Mouse (Mus musculus) liver, embryonic 13.5 days (tissue): ENCODE measurements around the gene Car1. TPM values are rescaled to one million over a fixed set of nuclear protein-coding genes. Genes with fewer than 3 reads are reported as not detected.
"Not testable (repeated sequence)": the region's sequence is repeated elsewhere in the genome, so short reads cannot be mapped to it uniquely, and the experiment has no call there.

ENCODE experiments used
- ATAC-seq: fragments of 200-750 bp; cut with Nextera tagmentation; 2 replicates; pipeline ENCODE4 v1.8.0; 2017; ENCODE audit warnings: low read depth, mild to moderate bottlenecking, moderate number of reproducible peaks, moderate library complexity
- DNase-seq: peaks from one replicate; pipeline ENCODE4 v3.0.0; 2022
- H3K27ac ChIP-seq: fragments of 300-500 bp; sonication (generic); 2 replicates; pipeline ENCODE4 v1.5.1; 2015; ENCODE audit warnings: moderate library complexity, mild to moderate bottlenecking, inconsistent platforms
- H3K27me3 ChIP-seq: fragments of 300-500 bp; sonication (generic); 2 replicates; pipeline ENCODE4 v1.6.1; 2015; ENCODE audit warnings: mild to moderate bottlenecking, inconsistent platforms
- H3K36me3 ChIP-seq: fragments of 300-500 bp; sonication (generic); 2 replicates; pipeline ENCODE4 v1.6.1; 2015; ENCODE audit warnings: mild to moderate bottlenecking, inconsistent platforms
- H3K4me1 ChIP-seq: fragments of 300-500 bp; sonication (generic); replicated peaks from 2 replicates; pipeline ENCODE4 v1.6.1; 2015; ENCODE audit warnings: inconsistent platforms
- H3K4me2 ChIP-seq: fragments of 300-500 bp; sonication (generic); 2 replicates; pipeline ENCODE4 v1.6.1; 2015; ENCODE audit warnings: inconsistent platforms, mild to moderate bottlenecking, moderate library complexity
- H3K4me3 ChIP-seq: fragments of 300-500 bp; sonication (generic); replicated peaks from 2 replicates; pipeline ENCODE4 v1.5.1; 2015; ENCODE audit warnings: mild to moderate bottlenecking, inconsistent platforms
- H3K9ac ChIP-seq: fragments of 300-500 bp; sonication (generic); 2 replicates; pipeline ENCODE4 v1.6.1; 2015; ENCODE audit warnings: mild to moderate bottlenecking, inconsistent platforms
- H3K9me3 ChIP-seq: fragments of 300-500 bp; sonication (generic); replicated peaks from 2 replicates; pipeline ENCODE4 v1.6.1; 2016; ENCODE audit warnings: inconsistent platforms
- WGBS: fragments of 180-500 bp; shearing (Covaris S2); methylation state at CpG from one replicate; pipeline ENCODE4 v1.1.7; 2015; ENCODE audit not compliant: insufficient replicate concordance; 5-methylcytosine and 5-hydroxymethylcytosine counted together
- polyA plus RNA-seq: library from polyadenylated mRNA; unstranded; fragments of >200 nt; fragmentation: Nextera tagmentation; extraction: Ambion mirVana; gene quantifications from 2 replicates; pipeline ENCODE4 v1.2.1, GENCODE M21; 2015

Gene Car1
- polyA plus RNA-seq, 1 experiment from 2014 or later, result 29.0 TPM

GRCm38 (mm10) chr3:14815396-14815795 is 7.2 kb upstream of the Car1 start:
- not testable (repeated sequence) for H3K4me1 ChIP-seq, H3K9me3 ChIP-seq, ATAC-seq, DNase-seq, H3K27me3 ChIP-seq, H3K4me2 ChIP-seq, H3K9ac ChIP-seq, H3K4me3 ChIP-seq, H3K36me3 ChIP-seq, H3K27ac ChIP-seq
- 70% methylated on average over 1 of the region's 1 CpGs for WGBS

GRCm38 (mm10) chr3:14806702-14807101 is 1.5 kb downstream of the Car1 start:
- no peaks in the 10 kb centered on the region for H3K4me1 ChIP-seq
- H3K27me3 ChIP-seq, result no peaks in the 10 kb centered on the region
- H3K4me2 ChIP-seq, result no peak overlapping the region
- no peak overlapping the region for H3K27ac ChIP-seq
- DNase-seq (no peak), ATAC-seq (no peak)
- H3K9ac ChIP-seq, result no peak overlapping the region
- no peaks in the 10 kb centered on the region for H3K36me3 ChIP-seq
- H3K4me3 ChIP-seq, result no peak overlapping the region
- H3K9me3 ChIP-seq, result no peaks in the 10 kb centered on the region

GRCm38 (mm10) chr3:14805962-14806361 is 2.2 kb downstream of the Car1 start:
- H3K4me2 ChIP-seq, result no peak overlapping the region
- H3K9me3 ChIP-seq, result no peaks in the 10 kb centered on the region
- ATAC-seq, result no peak
- H3K4me1 ChIP-seq, result no peaks in the 10 kb centered on the region
- H3K27me3 ChIP-seq, result no peaks in the 10 kb centered on the region
- no peak overlapping the region for H3K4me3 ChIP-seq
- H3K27ac ChIP-seq, result no peak overlapping the region
- H3K9ac ChIP-seq, result no peak overlapping the region
- 67% methylated on average over 3 of the region's 3 CpGs for WGBS
- H3K36me3 ChIP-seq, result no peaks in the 10 kb centered on the region
- no peak for DNase-seq

- Histone ChIP-seq H3K4me1 (no peaks in the 10 kb centered on the region), H3K36me3 (no peaks in the 10 kb centered on the region), H3K9me3 (no peaks in the 10 kb centered on the region), H3K9ac (no peak overlapping the region), H3K27ac (no peak overlapping the region), H3K27me3 (no peaks in the 10 kb centered on the region), H3K4me2 (no peak overlapping the region), H3K4me3 (no peak overlapping the region)
- DNase-seq (no peak), ATAC-seq (no peak)
- WGBS, result 69% methylated on average over 6 of the region's 6 CpGs
Observed at GRCm38 (mm10) chr3:14804906-14805305, 3.3 kb downstream of the Car1 start.

GRCm38 (mm10) chr3:14797069-14797468 is 11.1 kb downstream of the Car1 start:
- WGBS, result 62% methylated on average over 3 of the region's 3 CpGs
- H3K9ac ChIP-seq, result no peak overlapping the region
- DNase-seq, result no peak
- H3K27me3 ChIP-seq, result no peaks in the 10 kb centered on the region
- no peaks in the 10 kb centered on the region for H3K4me1 ChIP-seq
- H3K4me2 ChIP-seq, result no peak overlapping the region
- H3K9me3 ChIP-seq, result no peaks in the 10 kb centered on the region
- no peak for ATAC-seq
- H3K27ac ChIP-seq, result no peak overlapping the region
- H3K4me3 ChIP-seq, result no peak overlapping the region
- H3K36me3 ChIP-seq, result no peaks in the 10 kb centered on the region

- H3K27me3 ChIP-seq, result no peaks in the 10 kb centered on the region
- DNase-seq (no peak), ATAC-seq (no peak)
- no peak overlapping the region for H3K27ac ChIP-seq
- WGBS, result 59% methylated on average over 4 of the region's 4 CpGs
- no peak overlapping the region for H3K9ac ChIP-seq
- H3K4me2 ChIP-seq, result no peak overlapping the region
- H3K36me3 ChIP-seq, result no peaks in the 10 kb centered on the region
- H3K4me3 ChIP-seq, result no peak overlapping the region
- no peaks in the 10 kb centered on the region for H3K4me1 ChIP-seq
- H3K9me3 ChIP-seq, result no peaks in the 10 kb centered on the region
Observed at GRCm38 (mm10) chr3:14795292-14796020, 12.7 kb downstream of the Car1 start.

GRCm38 (mm10) chr3:14792032-14792431 is 16.1 kb downstream of the Car1 start:
- no peak for ATAC-seq
- Histone ChIP-seq H3K27me3 (no peaks in the 10 kb centered on the region), H3K9ac (no peak overlapping the region), H3K4me2 (no peak overlapping the region), H3K4me1 (no peaks in the 10 kb centered on the region), H3K9me3 (no peaks in the 10 kb centered on the region), H3K4me3 (no peak overlapping the region), H3K36me3 (no peaks in the 10 kb centered on the region), H3K27ac (no peak overlapping the region)
- DNase-seq, result no peak

- H3K4me3 ChIP-seq, result no peak overlapping the region
- H3K4me1 ChIP-seq, result no peaks in the 10 kb centered on the region
- no peak overlapping the region for H3K4me2 ChIP-seq
- no peaks in the 10 kb centered on the region for H3K27me3 ChIP-seq
- ATAC-seq (no peak), DNase-seq (no peak)
- no peaks in the 10 kb centered on the region for H3K36me3 ChIP-seq
- no peak overlapping the region for H3K9ac ChIP-seq
- no peak overlapping the region for H3K27ac ChIP-seq
- H3K9me3 ChIP-seq, result no peaks in the 10 kb centered on the region
- WGBS, result 54% methylated on average over 1 of the region's 1 CpGs
Observed at GRCm38 (mm10) chr3:14787607-14788006, 20.6 kb downstream of the Car1 start.

GRCm38 (mm10) chr3:14787136-14787535 is 21.0 kb downstream of the Car1 start:
- Histone ChIP-seq H3K27me3 (no peaks in the 10 kb centered on the region), H3K4me1 (no peaks in the 10 kb centered on the region), H3K4me2 (no peak overlapping the region), H3K4me3 (no peak overlapping the region), H3K27ac (no peak overlapping the region), H3K36me3 (no peaks in the 10 kb centered on the region), H3K9me3 (no peaks in the 10 kb centered on the region), H3K9ac (no peak overlapping the region)
- no peak for ATAC-seq
- WGBS, result 41% methylated on average over 1 of the region's 1 CpGs
- DNase-seq, result no peak

GRCm38 (mm10) chr3:14786551-14787079 is 21.6 kb downstream of the Car1 start:
- Histone ChIP-seq H3K4me1 (no peaks in the 10 kb centered on the region), H3K4me3 (no peak overlapping the region), H3K36me3 (no peaks in the 10 kb centered on the region), H3K27me3 (no peaks in the 10 kb centered on the region), H3K4me2 (no peak overlapping the region), H3K9me3 (no peaks in the 10 kb centered on the region), H3K27ac (no peak overlapping the region), H3K9ac (no peak overlapping the region)
- ATAC-seq (no peak), DNase-seq (no peak)
- 62% methylated on average over 2 of the region's 2 CpGs for WGBS

GRCm38 (mm10) chr3:14785353-14785752 is 22.8 kb downstream of the Car1 start:
- 69% methylated on average over 2 of the region's 2 CpGs for WGBS
- no peak for DNase-seq
- no peaks in the 10 kb centered on the region for H3K36me3 ChIP-seq
- H3K4me1 ChIP-seq, result no peaks in the 10 kb centered on the region
- H3K4me3 ChIP-seq, result no peak overlapping the region
- H3K4me2 ChIP-seq, result no peak overlapping the region
- H3K27ac ChIP-seq, result no peak overlapping the region
- H3K9me3 ChIP-seq, result no peaks in the 10 kb centered on the region
- H3K9ac ChIP-seq, result no peak overlapping the region
- no peak for ATAC-seq
- H3K27me3 ChIP-seq, result no peaks in the 10 kb centered on the region

- not testable (repeated sequence) for H3K27ac ChIP-seq, H3K36me3 ChIP-seq, H3K9me3 ChIP-seq, H3K9ac ChIP-seq, H3K27me3 ChIP-seq, DNase-seq, H3K4me1 ChIP-seq, H3K4me2 ChIP-seq, ATAC-seq, H3K4me3 ChIP-seq
- 54% methylated on average over 5 of the region's 5 CpGs for WGBS
Observed at GRCm38 (mm10) chr3:14783198-14783597, 25.0 kb downstream of the Car1 start.
